Mouse (Mus musculus): ENCODE measurements around the gene Miga1. TPM values are rescaled to one million over a fixed set of nuclear protein-coding genes. Genes with fewer than 3 reads are reported as not detected.

Gene Miga1
- total RNA-seq, 2 experiments from 2014 or later, result 72.0 to 79.1 TPM

- no peak for DNase-seq (ENCODE audit: extremely low spot score in 1 of 2, low spot score in 1 of 2)
These were observed 51.5 kb downstream of the Miga1 start for GRCm38 (mm10) chr3:152288740-152289139.

- no peak for DNase-seq (ENCODE audit: extremely low spot score in 1 of 2, low spot score in 1 of 2)
These were observed 51.9 kb downstream of the Miga1 start for GRCm38 (mm10) chr3:152288276-152288675.

GRCm38 (mm10) chr3:152287810-152288209 lies 52.4 kb downstream of the Miga1 start:
- DNase-seq (ENCODE audit: extremely low spot score in 1 of 2, low spot score in 1 of 2), result no peak

GRCm38 (mm10) chr3:152284759-152285158 lies 55.4 kb downstream of the Miga1 start:
- no peak for DNase-seq (ENCODE audit: extremely low spot score in 1 of 2, low spot score in 1 of 2)

- DNase-seq (ENCODE audit: extremely low spot score in 1 of 2, low spot score in 1 of 2), result no peak
These were observed 55.9 kb downstream of the Miga1 start for GRCm38 (mm10) chr3:152284306-152284705.

GRCm38 (mm10) chr3:152282126-152282525 lies 58.1 kb downstream of the Miga1 start:
- DNase-seq (ENCODE audit: extremely low spot score in 1 of 2, low spot score in 1 of 2), result no peak

GRCm38 (mm10) chr3:152278431-152278830 lies 61.8 kb downstream of the Miga1 start:
- no peak for DNase-seq (ENCODE audit: extremely low spot score in 1 of 2, low spot score in 1 of 2)

GRCm38 (mm10) chr3:152277912-152278311 lies 62.3 kb downstream of the Miga1 start:
- no peak for DNase-seq (ENCODE audit: extremely low spot score in 1 of 2, low spot score in 1 of 2)

GRCm38 (mm10) chr3:152276935-152277334 lies 63.3 kb downstream of the Miga1 start:
- DNase-seq (ENCODE audit: extremely low spot score in 1 of 2, low spot score in 1 of 2), result no peak

GRCm38 (mm10) chr3:152275008-152275407 lies 65.2 kb downstream of the Miga1 start:
- no peak for DNase-seq (ENCODE audit: extremely low spot score in 1 of 2, low spot score in 1 of 2)

GRCm38 (mm10) chr3:152272974-152273685 lies 67.1 kb downstream of the Miga1 start:
- DNase-seq (ENCODE audit: extremely low spot score in 1 of 2, low spot score in 1 of 2), result no peak

GRCm38 (mm10) chr3:152271876-152272275 lies 68.3 kb downstream of the Miga1 start:
- DNase-seq (ENCODE audit: extremely low spot score in 1 of 2, low spot score in 1 of 2), result no peak

- no peak for DNase-seq (ENCODE audit: extremely low spot score in 1 of 2, low spot score in 1 of 2)
These were observed 69.0 kb downstream of the Miga1 start for GRCm38 (mm10) chr3:152271071-152271710.

GRCm38 (mm10) chr3:152268099-152268498 lies 72.1 kb downstream of the Miga1 start:
- no peak for DNase-seq (ENCODE audit: extremely low spot score in 1 of 2, low spot score in 1 of 2)

- no peak for DNase-seq (ENCODE audit: extremely low spot score in 1 of 2, low spot score in 1 of 2)
These were observed 74.2 kb downstream of the Miga1 start, which contains the start of gene Nexn for GRCm38 (mm10) chr3:152266036-152266421. TSS of gene Nexn (minus strand) at chr3:152266350.

- DNase-seq (ENCODE audit: extremely low spot score in 1 of 2, low spot score in 1 of 2), result peak in 1 of 2 experiments; percentile 25
These were observed 74.7 kb downstream of the Miga1 start for GRCm38 (mm10) chr3:152265351-152266035.

- DNase-seq (ENCODE audit: extremely low spot score in 1 of 2, low spot score in 1 of 2), result no peak
These were observed 75.4 kb downstream of the Miga1 start for GRCm38 (mm10) chr3:152264830-152265229.

GRCm38 (mm10) chr3:152264374-152264773 lies 75.8 kb downstream of the Miga1 start:
- no peak for DNase-seq (ENCODE audit: extremely low spot score in 1 of 2, low spot score in 1 of 2)

GRCm38 (mm10) chr3:152261948-152262347 lies 78.3 kb downstream of the Miga1 start:
- no peak for DNase-seq (ENCODE audit: extremely low spot score in 1 of 2, low spot score in 1 of 2)

- DNase-seq (ENCODE audit: extremely low spot score in 1 of 2, low spot score in 1 of 2), result no peak
These were observed 78.8 kb downstream of the Miga1 start for GRCm38 (mm10) chr3:152261436-152261835.

- no peak for DNase-seq (ENCODE audit: extremely low spot score in 1 of 2, low spot score in 1 of 2)
These were observed 79.8 kb downstream of the Miga1 start for GRCm38 (mm10) chr3:152260362-152260761.
